Mouse (Mus musculus): Measurements from ENCODE around the gene Thtpa.

DNA sequence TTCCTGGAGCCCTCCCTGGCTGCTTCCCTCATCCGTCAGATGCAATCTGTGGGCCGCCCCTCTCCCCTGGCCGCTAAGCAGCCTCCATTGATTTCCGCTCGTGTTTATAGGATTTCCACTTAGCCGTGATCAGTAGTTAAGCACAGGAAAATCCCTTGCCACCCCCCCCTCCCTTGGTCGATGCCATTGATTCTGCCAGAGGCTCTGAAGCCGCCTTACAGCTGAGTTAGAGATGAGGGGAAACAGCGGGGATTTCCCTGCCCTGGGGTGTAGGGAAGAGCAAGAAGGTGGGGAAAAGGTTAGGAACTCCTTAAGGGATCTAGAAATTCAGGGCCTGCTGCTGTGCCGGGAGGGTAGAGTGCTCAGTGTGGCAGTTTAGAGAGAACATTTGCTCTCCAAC, 3.1 kb downstream of the Thtpa start:
- TF ChIP-seq CTCF (IDR thresholded peaks at IDR 0.05; ENCODE audit: low read depth) (no peak), EP300 (IDR thresholded peaks at IDR 0.05; ENCODE audit: low read depth) (no peak)

Data from liver, embryonic 14.5 days (tissue).